Mouse (Mus musculus) megakaryocyte, embryonic 14.5 days (primary cell): ENCODE data around the gene Lurap1l. TPM values are rescaled to one million over a fixed set of nuclear protein-coding genes. Genes with fewer than 3 reads are reported as not detected.

Experiments
- H3K27me3 ChIP-seq: replicated peaks from 2 replicates; pipeline ENCODE3; 2012; ENCODE audit warnings: inconsistent platforms
- H3K36me3 ChIP-seq: replicated peaks from 2 replicates; pipeline ENCODE3; 2012; ENCODE audit warnings: low read length, inconsistent platforms, mixed read lengths
- H3K4me1 ChIP-seq: 2 replicates; pipeline ENCODE4 v1.6.1; 2012; ENCODE audit warnings: inconsistent platforms
- H3K4me3 ChIP-seq: replicated peaks from 2 replicates; pipeline ENCODE3; 2012; ENCODE audit warnings: moderate library complexity, mild to moderate bottlenecking, inconsistent platforms
- H3K9me3 ChIP-seq: 2 replicates; pipeline ENCODE4 v1.6.1; 2012; ENCODE audit warnings: inconsistent platforms
- FLI1 ChIP-seq: IDR thresholded peaks from 2 replicates; pipeline ENCODE4 v1.6.1; 2012; ENCODE audit warnings: low read length, inconsistent platforms, mixed read lengths
- GATA1 ChIP-seq: IDR thresholded peaks from 3 replicates; pipeline ENCODE4 v1.6.1; 2012; ENCODE audit warnings: mixed read lengths, low read length, inconsistent platforms, borderline replicate concordance
- polyA plus RNA-seq: library from polyadenylated mRNA; stranded (reverse); fragments of >175 nt; gene quantifications from 2 replicates; pipeline ENCODE4 v1.2.3, GENCODE M21; 2012; ENCODE audit warnings: low replicate concordance; ENCODE audit not compliant: insufficient read depth

Gene Lurap1l
- polyA plus RNA-seq, 1 experiment: not detected

- Histone ChIP-seq H3K4me3 (no peak overlapping the region), H3K27me3 (no peaks in the 10 kb centered on the region), H3K4me1 (no peaks in the 10 kb centered on the region), H3K36me3 (no peaks in the 10 kb centered on the region), H3K9me3 (no peaks in the 10 kb centered on the region)
- TF ChIP-seq FLI1 (no peak), GATA1 (no peak)
Measured at GRCm38 (mm10) chr4:80939115-80939514, 28.7 kb downstream of the Lurap1l start.

- Histone ChIP-seq H3K36me3 (no peaks in the 10 kb centered on the region), H3K9me3 (no peaks in the 10 kb centered on the region), H3K4me1 (no peaks in the 10 kb centered on the region), H3K27me3 (no peaks in the 10 kb centered on the region), H3K4me3 (no peak overlapping the region)
- TF ChIP-seq GATA1 (no peak), FLI1 (no peak)
Measured at GRCm38 (mm10) chr4:80940946-80941345, 30.5 kb downstream of the Lurap1l start.

- Histone ChIP-seq H3K27me3 (no peaks in the 10 kb centered on the region), H3K36me3 (no peaks in the 10 kb centered on the region)
- TF ChIP-seq GATA1 (no peak), FLI1 (no peak)
Measured at GRCm38 (mm10) chr4:80941978-80942377, 31.5 kb downstream of the Lurap1l start.

GRCm38 (mm10) chr4:80944605-80945004, 34.2 kb downstream of the Lurap1l start:
- no peaks in the 10 kb centered on the region for H3K36me3 ChIP-seq
- no peaks in the 10 kb centered on the region for H3K4me1 ChIP-seq
- TF ChIP-seq FLI1 (no peak), GATA1 (no peak)
- no peaks in the 10 kb centered on the region for H3K27me3 ChIP-seq
- no peak overlapping the region for H3K4me3 ChIP-seq
- H3K9me3 ChIP-seq: no peaks in the 10 kb centered on the region

More at GRCm38 (mm10) chr4:80941978-80942377, 31.5 kb downstream of the Lurap1l start:
- Histone ChIP-seq H3K4me3 (no peak overlapping the region), H3K4me1 (no peaks in the 10 kb centered on the region), H3K9me3 (no peaks in the 10 kb centered on the region)

- Histone ChIP-seq H3K9me3 (peaks cover 4% of the 10 kb centered on the region; the same call in 1 of the 2 replicates), H3K4me1 (no peaks in the 10 kb centered on the region), H3K36me3 (no peaks in the 10 kb centered on the region), H3K4me3 (no peak overlapping the region), H3K27me3 (no peaks in the 10 kb centered on the region)
- TF ChIP-seq FLI1 (no peak), GATA1 (no peak)
Measured at GRCm38 (mm10) chr4:80949110-80949509, 38.7 kb downstream of the Lurap1l start.

GRCm38 (mm10) chr4:80949720-80950119, 39.3 kb downstream of the Lurap1l start:
- Histone ChIP-seq H3K4me1 (no peaks in the 10 kb centered on the region), H3K9me3 (peaks cover 4% of the 10 kb centered on the region; the same call in 1 of the 2 replicates), H3K27me3 (no peaks in the 10 kb centered on the region), H3K4me3 (no peak overlapping the region), H3K36me3 (no peaks in the 10 kb centered on the region)
- TF ChIP-seq FLI1 (no peak), GATA1 (no peak)

- TF ChIP-seq FLI1 (no peak), GATA1 (no peak)
- no peaks in the 10 kb centered on the region for H3K4me1 ChIP-seq
- H3K9me3 ChIP-seq: peaks cover 4% of the 10 kb centered on the region; the same call in 1 of the 2 replicates
- H3K4me3 ChIP-seq: no peak overlapping the region
- H3K36me3 ChIP-seq: no peaks in the 10 kb centered on the region
- no peaks in the 10 kb centered on the region for H3K27me3 ChIP-seq
Measured at GRCm38 (mm10) chr4:80950280-80950781, 39.9 kb downstream of the Lurap1l start.

- no peak for TF ChIP-seq FLI1
- no peak for TF ChIP-seq GATA1
- Histone ChIP-seq H3K27me3 (no peaks in the 10 kb centered on the region), H3K36me3 (no peaks in the 10 kb centered on the region), H3K4me3 (no peak overlapping the region), H3K9me3 (peaks cover 4% of the 10 kb centered on the region; the same call in 1 of the 2 replicates), H3K4me1 (no peaks in the 10 kb centered on the region)
Measured at GRCm38 (mm10) chr4:80952653-80953052, 42.2 kb downstream of the Lurap1l start.

GRCm38 (mm10) chr4:80955942-80956341, 45.5 kb downstream of the Lurap1l start:
- no peaks in the 10 kb centered on the region for H3K36me3 ChIP-seq
- no peak for TF ChIP-seq FLI1
- peaks cover 4% of the 10 kb centered on the region; the same call in 1 of the 2 replicates for H3K9me3 ChIP-seq
- H3K4me3 ChIP-seq: no peak overlapping the region
- H3K4me1 ChIP-seq: no peaks in the 10 kb centered on the region
- H3K27me3 ChIP-seq: no peaks in the 10 kb centered on the region

- TF ChIP-seq FLI1 (no peak), GATA1 (no peak)
- no peaks in the 10 kb centered on the region for H3K36me3 ChIP-seq
Measured at GRCm38 (mm10) chr4:80967526-80967925, 57.1 kb downstream of the Lurap1l start.

More at GRCm38 (mm10) chr4:80967526-80967925, 57.1 kb downstream of the Lurap1l start:
- H3K4me3 ChIP-seq: no peak overlapping the region
- peaks cover 7% of the 10 kb centered on the region; the same call in 1 of the 2 replicates for H3K9me3 ChIP-seq
- no peaks in the 10 kb centered on the region for H3K4me1 ChIP-seq
- no peaks in the 10 kb centered on the region for H3K27me3 ChIP-seq
